Mouse (Mus musculus): ENCODE measurements around the gene Afmid. TPM values are rescaled to one million over a fixed set of nuclear protein-coding genes. Genes with fewer than 3 reads are reported as not detected.
A peak's percentile ranks its signal among the peaks of the same experiment; 100 is the strongest.
"Not testable (repeated sequence)": the region's sequence is repeated elsewhere in the genome, so short reads cannot be mapped to it uniquely, and the experiment has no call there.

Afmid gene
- total RNA-seq (2021) (1 to 10 TPM; 5.5 to 6.8 TPM), polyA plus RNA-seq (2012; rRNA removed) (9.3 and 9.6 TPM in 2 replicates)
- long read RNA-seq, partial matches to known transcripts = 1 of 7 reads
- long read RNA-seq, other reads (novel, unspliced or antisense) = 2 of 7 reads

GRCm38 (mm10) chr11:117825333-117826101 lies at the start of gene Afmid, which contains the start of gene Tk1:
TSS of gene Afmid (plus strand) at chr11:117825924.
TSS of gene Tk1 (minus strand) at chr11:117826092.
- DNase-seq = peak; percentile 77

- DNase-seq = peak; percentile 69
Measured at GRCm38 (mm10) chr11:117776085-117776792, 49.5 kb upstream of the Afmid start.

DNA sequence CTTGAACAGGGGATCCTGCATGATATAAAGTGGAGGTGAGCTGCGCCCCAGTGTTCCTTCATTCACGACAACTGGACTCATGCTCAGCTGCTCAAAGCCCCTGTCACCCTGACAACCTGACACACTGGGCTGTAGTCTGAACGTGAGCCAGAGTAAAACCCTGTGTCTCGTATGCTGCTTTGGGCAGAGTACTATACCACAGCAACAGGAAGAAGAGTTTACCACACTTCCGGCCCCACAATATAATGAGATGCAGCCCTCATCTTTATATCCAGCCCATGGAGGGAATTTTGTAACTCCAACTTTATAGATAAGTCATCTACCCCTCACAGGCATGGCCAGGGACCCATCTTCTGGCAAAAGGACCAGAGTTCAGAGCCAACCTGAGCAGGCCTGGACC lies 48.6 kb upstream of the Afmid start:
- no peak for DNase-seq

DNA sequence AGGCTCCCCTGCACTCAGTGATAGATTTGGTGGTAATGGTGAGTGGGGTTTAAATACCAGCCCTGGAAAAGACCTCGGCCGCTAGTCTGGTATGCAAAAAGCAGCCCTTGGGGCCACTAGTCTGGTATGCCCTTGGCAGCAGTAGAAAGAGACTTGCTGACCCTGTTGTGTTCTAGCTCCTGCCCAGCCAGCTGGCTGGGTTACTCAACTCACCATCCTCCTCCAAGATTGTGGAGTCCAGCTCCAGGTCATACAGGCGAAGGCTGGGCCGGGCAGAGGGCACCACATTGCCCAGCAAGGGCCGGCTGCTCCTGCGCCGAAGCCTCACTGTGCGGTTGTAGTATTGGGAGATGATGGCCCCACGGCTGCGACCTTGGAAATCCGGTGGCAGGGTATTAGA lies 47.7 kb upstream of the Afmid start:
- DNase-seq = peak; percentile 56

GRCm38 (mm10) chr11:117778851-117779433 lies 46.8 kb upstream of the Afmid start:
- DNase-seq = peak; percentile 57

DNA sequence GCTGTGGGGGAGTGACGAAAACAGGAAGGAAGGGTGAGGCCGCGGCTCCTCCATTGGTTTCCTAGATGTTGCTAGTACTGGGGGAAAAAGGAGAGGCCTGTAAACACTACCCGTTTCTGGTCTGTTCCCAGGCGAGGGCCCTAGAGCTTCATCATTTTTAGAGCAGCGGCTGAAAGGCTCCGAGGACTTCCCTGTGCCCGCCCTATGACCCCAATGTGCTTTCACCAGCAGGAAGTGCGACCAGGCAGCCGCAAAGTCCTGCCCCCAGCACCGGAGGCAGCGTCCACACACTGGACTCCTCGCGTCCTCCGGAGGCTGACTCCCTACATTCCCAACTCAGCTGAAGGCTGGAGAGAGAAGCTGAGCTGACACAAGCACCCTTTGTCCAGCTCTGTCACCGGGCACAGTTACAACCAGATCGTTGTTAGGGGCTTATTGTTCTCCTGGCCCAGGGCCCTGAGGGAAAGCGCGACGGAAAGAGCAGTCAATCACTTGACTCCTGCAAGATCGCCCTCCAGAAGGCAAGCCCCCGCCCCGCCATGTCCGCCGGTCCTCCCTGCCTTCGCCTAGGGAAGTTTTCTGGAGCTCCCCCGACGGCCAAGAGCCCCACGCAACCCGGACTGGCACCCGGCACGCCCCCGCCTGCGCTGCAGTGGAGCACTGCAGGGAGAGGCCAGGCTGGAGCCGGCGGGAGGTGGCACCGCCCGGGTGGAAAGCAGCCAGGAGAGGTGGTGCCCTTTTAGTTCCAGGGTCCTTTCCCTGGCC lies 46.1 kb upstream of the Afmid start:
- DNase-seq = peak; percentile 88

GRCm38 (mm10) chr11:117780199-117780515 lies 45.6 kb upstream of the Afmid start:
- no peak for DNase-seq

DNA sequence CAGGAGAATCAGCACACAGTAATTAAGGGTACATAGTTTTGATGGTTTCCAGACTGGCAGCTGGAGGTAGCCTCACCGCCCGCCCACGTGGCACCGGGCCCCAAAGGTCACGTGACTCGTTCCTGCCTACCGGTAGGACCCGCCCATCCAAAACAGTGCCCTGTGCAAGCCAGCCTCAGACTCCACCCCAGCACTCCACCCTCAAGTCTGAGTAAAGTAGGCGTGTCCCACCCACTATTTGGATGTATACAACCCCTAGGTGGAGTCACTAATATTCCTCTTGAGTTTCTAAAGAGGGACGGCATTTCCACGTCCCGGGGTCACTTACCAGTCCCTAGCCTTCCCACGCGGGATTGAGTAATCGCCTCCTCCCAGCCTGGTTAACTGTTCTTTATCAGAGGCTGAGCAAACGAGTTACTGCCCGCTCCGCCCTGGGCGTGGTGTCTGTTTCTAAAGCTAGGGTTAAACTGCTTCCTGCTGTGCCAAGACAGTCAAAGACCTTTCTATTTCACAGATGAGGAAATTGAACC lies 45.1 kb upstream of the Afmid start:
- peak; percentile 95 for DNase-seq

DNA sequence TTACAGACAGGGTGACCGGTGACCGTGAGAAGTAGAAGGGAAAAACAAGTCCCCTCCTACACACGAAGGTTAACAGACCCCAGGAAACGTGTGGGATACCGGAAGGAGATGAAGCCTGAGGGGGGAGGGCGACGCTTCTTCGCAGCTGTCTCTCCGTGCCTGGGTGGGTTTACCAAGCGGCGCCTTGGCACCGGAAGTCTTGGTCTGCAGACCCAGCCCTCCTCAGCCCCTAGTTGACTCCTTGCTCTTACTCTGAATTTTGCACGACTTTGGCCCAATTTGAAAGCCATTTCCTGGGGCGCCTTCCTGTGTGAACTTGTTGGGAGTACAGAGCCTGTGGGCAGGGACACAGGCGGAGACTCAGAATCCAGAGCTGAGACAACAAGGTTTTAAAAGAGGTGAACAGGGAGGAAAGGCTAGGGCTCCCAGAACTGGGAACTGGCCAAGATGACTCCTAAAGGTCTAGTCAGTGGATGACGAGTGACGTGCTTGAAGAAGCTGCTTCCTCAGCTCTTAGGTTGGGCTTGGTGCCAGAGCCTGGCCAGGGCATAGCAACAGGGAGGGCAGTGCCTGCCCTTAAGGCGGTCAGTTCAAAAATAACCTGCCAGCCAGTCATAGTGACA lies 44.4 kb upstream of the Afmid start:
- peak; percentile 93 for DNase-seq

- peak; percentile 65 for DNase-seq
Measured at GRCm38 (mm10) chr11:117781993-117782704, 43.6 kb upstream of the Afmid start, which contains the start of the genes Tmc8 and Tmc6. TSS of gene Tmc8 (plus strand) at chr11:117782076. TSS of gene Tmc6 (minus strand) at chr11:117782198.

- no peak for DNase-seq
Measured at GRCm38 (mm10) chr11:117782705-117783034, 43.1 kb upstream of the Afmid start.

- DNase-seq = peak; percentile 50
Measured at GRCm38 (mm10) chr11:117783089-117783488, 42.6 kb upstream of the Afmid start.

GRCm38 (mm10) chr11:117783683-117784309 lies 41.9 kb upstream of the Afmid start:
- no peak for DNase-seq

DNA sequence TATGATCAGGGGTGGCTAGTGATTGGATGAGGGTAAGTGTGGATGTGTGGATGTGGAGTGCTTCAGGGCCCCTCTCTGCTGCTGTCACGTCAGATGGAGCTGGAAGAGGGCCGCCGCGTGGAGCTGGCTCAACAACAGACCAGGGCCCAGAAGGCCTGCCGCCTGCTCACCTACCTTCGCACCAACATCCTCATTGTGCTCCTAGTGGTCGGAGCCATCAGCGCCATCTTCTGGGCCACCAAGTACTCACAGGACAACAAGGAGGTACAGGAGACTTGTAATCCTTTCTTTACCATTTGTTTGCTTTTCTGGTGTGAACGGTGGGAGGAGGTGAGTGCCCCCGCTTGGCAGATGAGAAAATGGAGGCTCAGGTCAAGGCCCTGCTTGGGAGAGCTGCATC lies 39.4 kb upstream of the Afmid start:
- peak; percentile 67 for DNase-seq

- DNase-seq = not testable (repeated sequence)
Measured at GRCm38 (mm10) chr11:117788481-117788880, 37.2 kb upstream of the Afmid start.

GRCm38 (mm10) chr11:117790286-117790685 lies 35.4 kb upstream of the Afmid start:
- peak; percentile 75 for DNase-seq

DNA sequence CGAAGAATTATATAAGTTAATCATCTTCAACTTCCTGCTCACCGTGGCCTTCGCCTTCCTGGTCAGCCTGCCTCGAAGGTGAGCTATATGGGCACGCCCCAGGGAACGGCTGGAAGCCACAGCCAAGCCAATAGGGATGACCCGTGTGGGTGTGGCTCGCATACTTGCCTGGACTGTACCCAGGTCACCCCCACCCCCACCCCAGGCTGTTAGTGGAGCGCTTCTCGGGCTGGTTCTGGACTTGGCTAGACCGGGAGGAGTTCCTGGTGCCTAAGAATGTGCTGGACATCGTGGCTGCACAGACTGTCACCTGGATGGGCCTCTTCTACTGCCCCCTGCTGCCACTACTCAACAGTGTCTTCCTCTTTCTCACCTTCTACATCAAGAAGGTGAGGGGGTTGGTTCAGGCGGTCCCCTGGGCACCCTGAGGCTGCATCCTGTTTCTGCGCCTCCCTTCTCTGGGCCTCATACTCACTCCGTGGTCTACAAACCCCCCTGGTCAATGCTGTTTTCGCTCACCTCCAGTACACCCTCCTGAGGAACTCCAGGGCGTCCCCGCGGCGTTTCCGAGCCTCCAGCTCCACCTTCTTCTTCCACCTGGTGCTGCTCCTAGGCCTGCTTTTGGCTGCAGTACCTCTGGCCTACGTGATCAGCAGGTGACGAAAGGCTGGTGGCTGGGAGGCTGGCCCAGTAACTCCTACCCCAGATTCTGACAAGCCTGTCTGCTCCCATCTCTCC lies 34.9 kb upstream of the Afmid start:
- DNase-seq = peak; percentile 29

DNA sequence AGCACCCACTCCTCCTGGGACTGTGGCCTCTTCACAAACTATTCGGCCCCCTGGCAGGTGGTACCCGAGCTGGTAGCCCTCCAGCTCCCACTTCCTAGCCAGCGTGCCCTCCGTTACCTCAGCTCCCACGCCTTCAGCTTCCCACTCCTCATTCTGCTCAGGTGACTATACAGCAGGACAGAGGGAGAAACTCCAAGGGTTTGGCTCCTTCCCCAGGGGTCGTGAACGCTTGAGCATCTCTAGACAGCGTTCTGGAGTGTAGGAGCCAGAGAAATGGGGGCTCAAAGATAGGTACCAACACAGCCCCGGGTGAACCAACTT lies 34.3 kb upstream of the Afmid start:
- DNase-seq = no peak

DNA sequence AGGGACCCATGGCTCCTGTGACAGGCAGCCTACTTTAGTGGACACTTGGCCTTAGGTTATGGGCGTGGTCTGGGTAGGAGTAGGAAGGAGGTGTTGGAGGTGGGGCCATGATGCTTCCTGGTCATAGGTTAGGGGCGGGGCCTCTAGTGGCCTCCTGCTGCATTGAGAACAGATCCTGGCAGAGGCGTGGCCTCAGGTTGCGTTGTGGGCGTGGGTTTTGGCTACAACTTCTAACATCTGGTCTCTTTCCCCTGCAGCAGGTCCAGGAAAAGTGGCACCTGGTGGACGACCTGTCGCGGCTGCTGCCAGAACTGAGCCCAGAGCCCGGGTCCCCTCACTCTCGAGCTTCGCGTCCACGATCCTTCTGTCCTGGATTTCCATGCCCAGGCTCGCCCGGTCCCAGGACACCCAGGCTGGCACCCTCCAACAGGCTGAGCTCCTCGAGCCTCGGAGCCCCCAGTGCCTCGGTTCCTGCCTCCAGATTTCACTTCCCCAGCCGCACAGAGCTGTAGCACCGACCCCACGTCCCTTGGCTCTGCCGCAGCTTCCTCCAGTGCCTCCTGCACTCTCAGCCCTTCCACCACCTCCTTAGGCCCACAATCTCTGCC lies 33.3 kb upstream of the Afmid start:
- DNase-seq = peak; percentile 73

All from adrenal gland, adult 2 months (tissue).